Mouse (Mus musculus) ZHBTc4 (cell line): ENCODE results near the gene Pigv.

Experiments
- DNase-seq: peaks from one replicate; pipeline ENCODE4 v3.0.0-alpha.2; 2011; ENCODE audit warnings: low read depth, low spot score

The Pigv gene

GRCm38 (mm10) chr4:133645680-133646079 is 26.8 kb downstream of the Pigv start:
- DNase-seq, result peak; percentile 83

- peak; percentile 70 for DNase-seq
Observed at GRCm38 (mm10) chr4:133645195-133645594, 27.3 kb downstream of the Pigv start.

GRCm38 (mm10) chr4:133634043-133634410 is 38.4 kb downstream of the Pigv start:
- DNase-seq, result no peak

DNA sequence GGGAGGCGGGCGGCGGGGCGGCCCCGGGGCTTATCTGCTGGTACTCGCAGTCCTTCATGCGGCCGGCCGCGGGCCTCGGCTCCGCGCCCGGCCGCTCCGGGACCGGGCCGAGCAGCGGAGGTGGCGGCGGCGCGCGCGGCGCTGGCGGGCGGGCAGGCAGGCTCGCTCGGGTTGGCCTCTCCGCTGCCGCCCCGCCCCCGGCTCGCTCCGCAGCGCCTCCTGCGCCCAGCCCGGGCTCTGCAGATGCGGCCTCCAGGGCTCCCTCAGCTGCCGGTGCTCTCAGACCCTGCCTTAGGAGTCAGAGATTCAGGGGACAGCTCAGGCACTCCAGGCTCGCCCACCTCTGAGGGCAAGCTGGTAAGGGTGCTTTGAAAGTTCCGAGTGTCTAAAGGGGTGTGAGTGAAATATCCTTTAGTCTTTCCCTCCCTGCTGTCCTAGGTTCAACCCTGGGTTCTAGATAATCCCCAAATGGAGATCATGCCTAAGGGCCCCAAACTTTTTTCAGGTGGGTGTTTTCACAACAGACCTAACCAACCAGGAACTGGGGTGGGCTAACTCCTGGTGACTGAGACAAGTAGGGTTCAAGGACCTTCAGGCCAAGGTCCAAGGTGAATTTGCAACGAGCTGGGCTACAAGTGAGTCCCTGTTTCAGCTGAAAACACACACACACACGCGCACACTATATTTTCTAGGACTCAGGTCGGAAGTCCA is 39.0 kb downstream of the Pigv start:
- DNase-seq, result peak; percentile 94

GRCm38 (mm10) chr4:133632483-133633327 is 39.7 kb downstream of the Pigv start:
- DNase-seq, result peak; percentile 58

DNA sequence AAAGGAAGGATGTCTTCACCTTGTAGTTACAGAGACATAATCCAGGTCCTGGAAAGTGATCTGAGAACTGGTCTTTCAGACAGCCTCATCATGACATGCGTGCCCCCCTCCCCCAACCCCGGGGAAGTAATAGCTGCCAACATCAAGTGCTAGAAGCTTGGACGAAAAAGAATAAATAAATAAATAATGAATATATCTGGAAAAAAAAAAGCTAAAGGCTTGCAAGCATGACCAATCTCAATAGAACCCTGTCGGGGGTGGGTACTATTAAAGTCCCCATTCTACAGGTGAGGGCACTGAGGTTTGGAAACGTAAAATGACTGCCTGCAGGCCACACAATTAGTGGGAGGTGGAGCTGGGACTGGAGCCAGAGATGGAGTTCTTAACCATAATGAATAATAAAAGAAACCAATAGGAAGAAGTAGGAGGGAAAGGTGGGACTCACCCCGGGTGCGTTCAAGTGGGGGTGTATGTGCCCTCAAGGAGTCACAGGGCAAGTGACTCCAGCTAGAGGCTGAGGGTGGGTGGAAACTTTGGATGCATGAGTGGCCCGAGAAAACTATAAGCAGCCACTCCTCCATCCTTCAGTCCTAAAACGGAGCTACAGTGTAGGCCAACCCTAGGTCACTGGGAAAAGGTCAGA is 40.6 kb downstream of the Pigv start:
- peak; percentile 76 for DNase-seq

- DNase-seq, result no peak
Observed at GRCm38 (mm10) chr4:133631071-133631768, 41.2 kb downstream of the Pigv start.

- no peak for DNase-seq
Observed at GRCm38 (mm10) chr4:133630326-133630920, 42.0 kb downstream of the Pigv start.

- DNase-seq, result no peak
Observed at GRCm38 (mm10) chr4:133629191-133629590, 43.3 kb downstream of the Pigv start.

- DNase-seq, result no peak
Observed at GRCm38 (mm10) chr4:133628517-133628916, 43.9 kb downstream of the Pigv start.

- no peak for DNase-seq
Observed at GRCm38 (mm10) chr4:133627039-133627438, 45.4 kb downstream of the Pigv start.

GRCm38 (mm10) chr4:133626621-133627020 is 45.8 kb downstream of the Pigv start:
- no peak for DNase-seq

DNA sequence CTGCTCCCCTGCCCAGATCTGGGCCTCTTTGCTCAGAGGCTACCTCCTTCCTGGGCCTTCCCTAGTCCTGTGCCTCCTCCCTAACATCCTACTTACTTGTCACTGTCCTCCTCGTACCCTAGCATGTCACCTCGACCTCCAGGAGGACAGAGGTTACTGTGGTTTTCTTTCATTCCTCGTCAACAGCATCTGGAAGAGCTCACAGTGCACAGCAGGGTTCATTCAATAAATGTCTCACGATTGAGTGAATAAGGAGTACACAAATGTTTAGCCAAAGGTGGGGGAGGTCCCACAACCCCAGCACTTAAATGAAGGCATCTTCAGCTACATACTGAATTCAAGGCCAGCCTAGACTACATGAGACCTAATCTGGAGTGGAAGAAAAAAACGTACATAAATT is 46.2 kb downstream of the Pigv start:
- peak; percentile 57 for DNase-seq

DNA sequence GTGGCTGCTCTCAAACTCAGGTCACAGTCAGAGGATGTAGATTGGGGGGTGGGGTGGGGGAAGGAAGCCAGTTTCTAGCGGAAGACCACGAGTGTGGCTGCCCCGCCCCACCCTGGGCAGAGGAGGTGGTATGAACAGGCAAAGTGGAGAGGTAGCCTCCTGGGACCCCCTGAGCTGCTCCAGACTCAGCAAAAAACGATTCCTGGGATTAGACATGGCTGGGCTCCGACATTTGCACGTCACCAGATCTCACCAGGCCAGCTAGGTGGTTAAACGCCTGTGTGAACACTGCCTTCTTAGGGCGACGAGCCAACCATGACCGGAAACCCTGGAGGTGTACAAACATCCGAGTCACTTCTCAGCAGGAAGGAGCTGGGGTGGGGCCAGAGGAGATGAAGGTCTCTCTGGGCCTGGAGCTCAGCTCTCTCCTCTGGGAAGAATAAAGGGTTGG is 46.8 kb downstream of the Pigv start:
- peak; percentile 67 for DNase-seq

- no peak for DNase-seq
Observed at GRCm38 (mm10) chr4:133624830-133625229, 47.6 kb downstream of the Pigv start.

DNA sequence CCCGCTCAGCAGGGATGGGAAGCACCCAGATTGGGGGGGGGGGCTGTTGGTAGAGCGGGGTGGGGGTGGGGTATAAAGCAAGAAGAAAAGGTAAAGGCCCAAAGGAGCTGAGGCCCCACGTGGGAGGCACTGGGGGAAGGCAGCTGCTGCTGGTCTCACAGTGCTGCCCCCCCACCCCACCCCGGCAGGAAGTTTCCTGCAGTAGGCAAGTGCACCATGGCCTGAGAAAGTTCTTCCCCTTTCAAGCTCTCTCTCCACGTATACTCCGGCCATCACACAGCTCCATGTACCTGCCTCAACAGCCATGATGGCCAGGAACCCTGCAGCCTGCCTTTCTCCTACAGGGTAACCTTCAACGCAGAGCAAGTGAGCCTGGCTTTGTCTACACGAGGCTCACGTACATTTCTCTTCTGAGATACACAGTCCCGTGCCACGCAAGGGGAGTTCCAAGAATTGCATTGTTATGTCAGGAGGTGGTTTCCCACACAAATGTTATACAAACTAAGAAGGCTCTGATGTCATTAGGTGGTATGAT is 50.2 kb downstream of the Pigv start:
- peak; percentile 76 for DNase-seq

- no peak for DNase-seq
Observed at GRCm38 (mm10) chr4:133620668-133621067, 51.8 kb downstream of the Pigv start.

DNA sequence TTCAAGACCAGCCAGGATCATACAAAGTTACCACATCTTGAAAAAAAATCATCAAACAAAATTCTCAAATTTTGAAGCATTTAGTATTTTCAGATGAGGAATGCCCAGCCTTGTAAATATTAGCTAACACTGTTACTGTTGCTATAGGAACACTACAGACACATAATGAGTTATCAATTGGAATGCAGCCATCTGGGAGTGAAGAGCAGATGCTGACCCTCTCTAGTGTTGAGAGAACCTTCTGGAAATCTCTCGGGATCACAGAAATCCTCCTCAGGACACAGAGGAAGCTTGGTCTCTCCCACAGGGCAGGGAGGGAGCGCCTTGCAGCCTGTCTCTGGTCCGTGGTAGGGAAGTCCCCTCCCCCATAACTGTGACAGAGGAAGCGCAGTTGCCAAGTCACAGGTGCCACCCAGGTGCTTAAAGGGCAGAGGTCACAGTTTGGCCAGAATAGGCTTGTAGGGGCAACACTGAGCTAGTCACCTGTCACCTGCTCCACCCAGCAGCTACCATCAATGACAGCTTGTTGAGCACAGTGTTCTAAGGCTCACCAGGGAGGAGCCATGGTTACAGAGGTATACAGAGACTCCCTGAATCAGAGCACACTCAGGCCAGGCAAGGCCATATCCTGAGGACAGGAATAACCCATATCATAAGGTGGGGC is 52.8 kb downstream of the Pigv start:
- DNase-seq, result no peak

DNA sequence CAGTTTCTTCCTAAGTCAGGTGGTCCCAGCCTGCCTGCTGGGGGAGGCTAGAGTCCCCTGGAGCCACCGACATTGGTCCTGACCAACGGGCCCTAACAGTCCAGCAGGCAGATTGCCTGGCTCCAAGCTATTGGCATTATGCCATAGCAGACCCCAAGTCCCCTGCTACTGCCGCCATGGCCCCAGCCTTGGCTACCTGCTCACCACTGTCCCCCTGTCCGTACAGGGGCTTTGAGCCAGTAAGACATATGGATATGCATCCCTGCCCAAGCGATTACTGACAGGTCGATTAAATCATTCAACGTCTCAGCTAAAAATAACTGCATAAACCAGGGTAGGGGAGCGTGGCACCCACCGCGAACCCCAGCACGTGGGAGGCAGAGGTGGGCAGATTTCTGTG is 54.5 kb downstream of the Pigv start:
- DNase-seq, result no peak

DNA sequence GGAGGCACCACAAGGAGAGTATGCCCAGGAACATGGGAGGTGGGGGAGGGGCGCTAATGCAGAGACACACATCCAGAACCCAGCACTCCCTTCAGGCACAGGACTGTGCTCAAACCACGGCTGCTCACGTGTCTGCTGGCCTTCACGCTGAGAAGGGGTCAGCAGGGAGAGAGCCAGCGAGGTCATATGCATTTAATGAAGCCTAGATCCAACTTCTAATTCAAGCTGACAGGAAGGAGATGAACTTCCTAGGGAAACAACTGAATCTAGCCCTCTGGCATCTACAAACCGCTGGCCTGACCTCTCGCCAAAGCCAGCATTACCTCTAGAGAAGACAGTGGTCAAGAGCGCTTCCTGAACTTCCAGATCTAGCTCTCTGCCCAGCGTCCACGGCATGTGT is 57.0 kb downstream of the Pigv start:
- no peak for DNase-seq
